Mouse (Mus musculus): ENCODE data around the gene Btn1a1.

DNA sequence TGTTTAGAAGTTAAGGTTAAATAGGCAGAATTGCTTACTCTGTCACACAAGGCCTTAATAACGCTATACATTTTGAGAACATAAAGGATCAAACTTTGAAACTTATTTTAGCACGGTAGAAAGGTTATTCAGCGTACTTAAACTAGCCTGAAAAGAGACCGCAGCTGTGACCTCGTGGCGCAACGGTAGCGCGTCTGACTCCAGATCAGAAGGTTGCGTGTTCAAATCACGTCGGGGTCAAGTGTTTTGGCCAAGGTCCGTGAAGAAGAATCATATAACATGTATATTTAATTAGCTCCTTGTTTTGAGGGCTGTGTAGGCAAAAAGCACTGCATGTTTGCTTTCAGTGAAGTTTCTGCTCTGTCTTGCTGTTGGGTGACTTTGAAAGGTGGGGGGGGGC, 40.6 kb upstream of the Btn1a1 start:
- TF ChIP-seq CTCF (IDR thresholded peaks at IDR 0.05; ENCODE audit: insufficient read depth, low read depth, low read length) (no peak), POLR2A (IDR thresholded peaks at IDR 0.05; ENCODE audit: insufficient read depth, low read depth, low read length) (no peak)

Measured in olfactory bulb, adult 2 months (tissue).